Mouse (Mus musculus) forebrain, postnatal 0 days (tissue): ENCODE measurements around the gene Eif4e1b. TPM values are rescaled to one million over a fixed set of nuclear protein-coding genes. Genes with fewer than 3 reads are reported as not detected.

ENCODE experiments used
- ATAC-seq: fragments of 200-750 bp; cut with Nextera tagmentation; 2 replicates; pipeline ENCODE4 v1.8.0; 2017; ENCODE audit warnings: mild to moderate bottlenecking, moderate library complexity
- DNase-seq: peaks from one replicate; pipeline ENCODE4 v3.0.0-alpha.2; 2015
- H3K27ac ChIP-seq: fragments of 300-500 bp; sonication (generic); 2 replicates; pipeline ENCODE4 v1.5.1; 2014; ENCODE audit warnings: low read depth, mild to moderate bottlenecking, antibody characterized with exemption, low read length, moderate library complexity, mixed read lengths
- H3K27me3 ChIP-seq: fragments of 300-500 bp; sonication (generic); 2 replicates; pipeline ENCODE4 v1.6.1; 2014; ENCODE audit warnings: mild to moderate bottlenecking, low read length, mixed read lengths; ENCODE audit not compliant: insufficient read depth
- H3K36me3 ChIP-seq: fragments of 300-500 bp; sonication (generic); 2 replicates; pipeline ENCODE4 v1.6.1; 2014; ENCODE audit warnings: mild to moderate bottlenecking, moderate library complexity; ENCODE audit not compliant: insufficient read depth
- H3K4me1 ChIP-seq: fragments of 300-500 bp; sonication (generic); 2 replicates; pipeline ENCODE4 v1.6.1; 2014; ENCODE audit warnings: antibody characterized with exemption; ENCODE audit not compliant: insufficient read depth
- H3K4me2 ChIP-seq: fragments of 300-500 bp; sonication (generic); 2 replicates; pipeline ENCODE4 v1.6.1; 2014; ENCODE audit warnings: low read depth, mild to moderate bottlenecking, moderate library complexity
- H3K4me3 ChIP-seq: fragments of 300-500 bp; sonication (generic); 2 replicates; pipeline ENCODE4 v1.5.1; 2014; ENCODE audit warnings: low read depth, low read length, mixed read lengths
- H3K9ac ChIP-seq: fragments of 300-500 bp; sonication (generic); 2 replicates; pipeline ENCODE4 v1.6.1; 2014; ENCODE audit warnings: mild to moderate bottlenecking
- H3K9me3 ChIP-seq: fragments of 300-500 bp; sonication (generic); 2 replicates; pipeline ENCODE4 v1.6.1; 2016; ENCODE audit warnings: low read length
- CTCF ChIP-seq: sonication (generic); IDR thresholded peaks from 2 replicates; pipeline ENCODE4 v1.5.1; 2016; ENCODE audit warnings: antibody characterized with exemption, control low read depth, low read depth
- WGBS: fragments of 180-500 bp; shearing (Covaris S2); extraction: QIAGEN DNeasy Blood & Tissue Kit; methylation state at CpG from one replicate; pipeline ENCODE4 v1.1.7; 2014; 5-methylcytosine and 5-hydroxymethylcytosine counted together
- polyA plus RNA-seq: library from polyadenylated mRNA; unstranded; fragments of >200 nt; fragmentation: Nextera tagmentation; extraction: Ambion mirVana; gene quantifications from 2 replicates; pipeline ENCODE4 v1.2.1, GENCODE M21; 2015
- total RNA-seq: library from RNA; depleted of rRNA; stranded (reverse); fragments of >200 nt; gene quantifications from 2 replicates; pipeline ENCODE4 v1.2.3, GENCODE M21; 2014

Gene Eif4e1b
- total and polyA plus RNA-seq, 2 experiments from 2014 or later, result not detected

- no peaks in the 10 kb centered on the region for H3K36me3 ChIP-seq
- H3K9ac ChIP-seq, result no peak overlapping the region
- no peaks in the 10 kb centered on the region for H3K4me1 ChIP-seq
- no peaks in the 10 kb centered on the region for H3K27me3 ChIP-seq
- 63% methylated on average over 7 of the region's 7 CpGs for WGBS
- no peak for ATAC-seq
- H3K27ac ChIP-seq, result no peak overlapping the region
- H3K4me2 ChIP-seq, result no peak overlapping the region
- H3K4me3 ChIP-seq, result no peak overlapping the region
- no peak for TF ChIP-seq CTCF
- no peaks in the 10 kb centered on the region for H3K9me3 ChIP-seq
- no peak for DNase-seq
Observed at GRCm38 (mm10) chr13:54811476-54811875, 27.7 kb downstream of the Eif4e1b start.

GRCm38 (mm10) chr13:54813381-54813780, 29.6 kb downstream of the Eif4e1b start:
- H3K27ac ChIP-seq, result no peak overlapping the region
- no peak overlapping the region for H3K4me3 ChIP-seq
- no peaks in the 10 kb centered on the region for H3K4me1 ChIP-seq
- 94% methylated on average over 9 of the region's 9 CpGs for WGBS
- no peak for TF ChIP-seq CTCF
- DNase-seq (no peak), ATAC-seq (no peak)
- no peaks in the 10 kb centered on the region for H3K36me3 ChIP-seq
- no peak overlapping the region for H3K9ac ChIP-seq
- no peaks in the 10 kb centered on the region for H3K9me3 ChIP-seq
- no peaks in the 10 kb centered on the region for H3K27me3 ChIP-seq
- H3K4me2 ChIP-seq, result no peak overlapping the region

DNA sequence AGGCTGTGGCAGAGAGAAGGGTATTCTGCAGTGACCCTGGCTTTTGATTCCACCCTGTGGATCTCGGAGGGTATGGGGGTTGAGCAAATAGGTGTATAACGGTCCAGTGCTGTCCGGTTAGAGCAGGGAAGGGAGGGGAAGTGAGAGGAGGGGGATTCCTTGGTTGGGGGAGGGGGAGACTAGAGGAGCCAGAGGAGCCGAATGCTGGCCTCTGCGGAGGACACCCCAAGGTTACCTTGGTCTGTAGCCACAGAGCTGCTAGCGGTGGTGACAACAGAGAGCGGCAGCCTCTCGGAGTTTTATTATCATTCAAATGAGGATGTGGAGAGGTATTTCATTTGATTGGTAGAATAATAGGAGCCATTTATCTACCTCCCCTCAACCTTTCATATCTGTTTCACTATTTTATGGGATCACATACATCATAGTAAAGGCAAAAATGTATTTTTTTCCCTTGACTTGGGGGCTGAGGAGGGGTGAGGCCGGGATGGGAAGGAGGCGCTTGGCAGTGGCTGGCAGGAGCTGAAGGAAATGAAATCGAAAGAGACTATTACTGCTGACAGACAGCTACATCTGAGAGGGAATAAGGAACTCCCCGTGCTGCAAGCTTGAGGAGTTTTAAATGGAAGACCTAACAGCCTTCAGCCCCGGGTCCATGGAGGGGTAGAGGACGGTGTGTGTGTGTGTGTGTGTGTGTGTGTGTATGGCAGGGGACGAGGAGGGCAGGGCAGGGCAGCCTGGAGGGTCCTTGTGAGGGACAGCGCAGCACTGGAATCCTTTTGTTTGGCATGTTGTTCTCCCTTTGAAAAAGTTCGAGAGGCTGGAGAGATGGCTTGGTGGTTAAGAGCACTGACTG, 34.8 kb downstream of the Eif4e1b start:
- Histone ChIP-seq H3K9ac (no peak overlapping the region), H3K27ac (peak overlapping the region; percentile 29; the same call in 1 of the 2 replicates), H3K9me3 (no peaks in the 10 kb centered on the region), H3K4me1 (no peaks in the 10 kb centered on the region), H3K4me2 (peak overlapping the region; percentile 29), H3K27me3 (no peaks in the 10 kb centered on the region), H3K36me3 (no peaks in the 10 kb centered on the region), H3K4me3 (no peak overlapping the region)
- 14% methylated on average over 17 of the region's 17 CpGs for WGBS
- no peak for TF ChIP-seq CTCF
- ATAC-seq, result peak; percentile 67
- DNase-seq, result peak; percentile 32

DNA sequence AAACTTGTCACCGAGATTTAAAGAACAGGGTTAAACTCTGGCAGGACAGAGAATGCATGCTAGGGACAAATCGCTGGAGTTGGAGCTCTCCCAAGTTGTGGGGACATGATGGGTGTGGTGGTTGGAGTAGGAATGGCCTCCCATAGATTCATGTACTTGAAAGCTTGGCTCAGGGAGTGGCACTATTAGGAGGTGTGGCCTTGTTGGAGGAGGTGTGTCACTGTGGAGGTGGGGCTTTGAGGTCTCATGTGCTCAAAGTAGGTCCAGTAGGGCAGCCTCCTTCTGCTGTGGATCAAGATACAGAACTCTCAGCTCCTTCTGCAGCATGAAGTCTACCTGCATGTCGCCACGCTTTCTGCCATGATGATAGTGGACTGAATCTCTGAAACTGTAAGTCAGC, 37.3 kb downstream of the Eif4e1b start:
- Histone ChIP-seq H3K4me1 (no peaks in the 10 kb centered on the region), H3K4me2 (no peak overlapping the region), H3K27ac (no peak overlapping the region), H3K9me3 (no peaks in the 10 kb centered on the region), H3K36me3 (no peaks in the 10 kb centered on the region), H3K4me3 (no peak overlapping the region), H3K27me3 (no peaks in the 10 kb centered on the region), H3K9ac (no peak overlapping the region)
- no peak for ATAC-seq
- DNase-seq, result no peak
- 89% methylated on average over 4 of the region's 4 CpGs for WGBS
- TF ChIP-seq CTCF, result no peak

- DNase-seq, result no peak
Observed at GRCm38 (mm10) chr13:54821931-54822330, 38.1 kb downstream of the Eif4e1b start.

GRCm38 (mm10) chr13:54824111-54824931, 40.5 kb downstream of the Eif4e1b start:
- WGBS, result 17% methylated on average over 25 of the region's 25 CpGs
- H3K4me1 ChIP-seq, result 0 out of 2 replicates have a peak, but pooled peaks cover under 1% of the 10 kb centered on the region
- TF ChIP-seq CTCF, result peak; percentile 32; the same call in 1 of the 2 replicates

More at GRCm38 (mm10) chr13:54821931-54822330, 38.1 kb downstream of the Eif4e1b start:
- WGBS, result 80% methylated on average over 2 of the region's 2 CpGs
- no peaks in the 10 kb centered on the region for H3K27me3 ChIP-seq
- H3K4me1 ChIP-seq, result no peaks in the 10 kb centered on the region
- no peak overlapping the region for H3K9ac ChIP-seq
- no peak for TF ChIP-seq CTCF
- no peak overlapping the region for H3K4me3 ChIP-seq
- no peak overlapping the region for H3K4me2 ChIP-seq
- no peak for ATAC-seq
- H3K9me3 ChIP-seq, result no peaks in the 10 kb centered on the region
- H3K36me3 ChIP-seq, result no peaks in the 10 kb centered on the region
- H3K27ac ChIP-seq, result no peak overlapping the region

More at GRCm38 (mm10) chr13:54824111-54824931, 40.5 kb downstream of the Eif4e1b start:
- no peaks in the 10 kb centered on the region for H3K36me3 ChIP-seq
- no peaks in the 10 kb centered on the region for H3K27me3 ChIP-seq
- H3K27ac ChIP-seq, result no peak overlapping the region
- no peak overlapping the region for H3K4me3 ChIP-seq
- no peak overlapping the region for H3K9ac ChIP-seq
- ATAC-seq, result peak; percentile 68
- H3K9me3 ChIP-seq, result no peaks in the 10 kb centered on the region
- peak overlapping the region; percentile 13; the same call in 1 of the 2 replicates for H3K4me2 ChIP-seq
- DNase-seq, result peak; percentile 41
